Mouse (Mus musculus): ENCODE measurements around the gene Tspan2. TPM values are rescaled to one million over a fixed set of nuclear protein-coding genes. Genes with fewer than 3 reads are reported as not detected.

Gene Tspan2
- polyA plus RNA-seq, 1 experiment from 2014 or later: 2.1 TPM

GRCm38 (mm10) chr3:102752457-102752856 lies 18.1 kb downstream of the Tspan2 start:
- Histone ChIP-seq H3K9me3 (ENCODE audit: low read length) (no peaks in the 10 kb centered on the region), H3K27me3 (ENCODE audit: insufficient read depth, low read length) (no peaks in the 10 kb centered on the region), H3K4me1 (ENCODE audit: insufficient read depth) (no peaks in the 10 kb centered on the region), H3K4me3 (ENCODE audit: low read depth, low read length) (no peak overlapping the region), H3K9ac (replicated peaks) (no peak overlapping the region), H3K4me2 (ENCODE audit: low read depth, low read length) (no peak overlapping the region), H3K27ac (ENCODE audit: low read depth) (no peak overlapping the region), H3K36me3 (replicated peaks; ENCODE audit: insufficient read depth, low read length) (no peaks in the 10 kb centered on the region)
- no peak for ATAC-seq
- TF ChIP-seq EP300 (IDR thresholded peaks at IDR 0.05; ENCODE audit: low read depth): no peak
- TF ChIP-seq CTCF (IDR thresholded peaks at IDR 0.05; ENCODE audit: low read depth): no peak
- 79% methylated on average over 5 of the region's 5 CpGs for WGBS (ENCODE audit: insufficient replicate concordance)
- no peak for DNase-seq

GRCm38 (mm10) chr3:102755801-102756200 lies 21.5 kb downstream of the Tspan2 start:
- DNase-seq (no peak), ATAC-seq (0 out of 2 replicates have a peak, but pooled peaks have one; percentile 21)
- WGBS (ENCODE audit: insufficient replicate concordance): 0% methylated on average over 1 of the region's 1 CpGs
- Histone ChIP-seq H3K27me3 (ENCODE audit: insufficient read depth, low read length) (no peaks in the 10 kb centered on the region), H3K36me3 (replicated peaks; ENCODE audit: insufficient read depth, low read length) (no peaks in the 10 kb centered on the region), H3K4me2 (ENCODE audit: low read depth, low read length) (no peak overlapping the region), H3K4me3 (ENCODE audit: low read depth, low read length) (no peak overlapping the region), H3K9me3 (ENCODE audit: low read length) (no peaks in the 10 kb centered on the region), H3K27ac (ENCODE audit: low read depth) (no peak overlapping the region), H3K4me1 (ENCODE audit: insufficient read depth) (no peaks in the 10 kb centered on the region), H3K9ac (replicated peaks) (no peak overlapping the region)
- no peak for TF ChIP-seq CTCF (IDR thresholded peaks at IDR 0.05; ENCODE audit: low read depth)
- TF ChIP-seq EP300 (IDR thresholded peaks at IDR 0.05; ENCODE audit: low read depth): no peak

- no peak overlapping the region for H3K4me2 ChIP-seq (ENCODE audit: low read depth, low read length)
- WGBS (ENCODE audit: insufficient replicate concordance): 83% methylated on average over 6 of the region's 6 CpGs
- H3K4me3 ChIP-seq (ENCODE audit: low read depth, low read length): no peak overlapping the region
- H3K4me1 ChIP-seq (ENCODE audit: insufficient read depth): no peaks in the 10 kb centered on the region
- no peaks in the 10 kb centered on the region for H3K36me3 ChIP-seq (replicated peaks; ENCODE audit: insufficient read depth, low read length)
- TF ChIP-seq EP300 (IDR thresholded peaks at IDR 0.05; ENCODE audit: low read depth) (no peak), CTCF (IDR thresholded peaks at IDR 0.05; ENCODE audit: low read depth) (no peak)
- DNase-seq (no peak), ATAC-seq (no peak)
- no peaks in the 10 kb centered on the region for H3K9me3 ChIP-seq (ENCODE audit: low read length)
- no peaks in the 10 kb centered on the region for H3K27me3 ChIP-seq (ENCODE audit: insufficient read depth, low read length)
- no peak overlapping the region for H3K9ac ChIP-seq (replicated peaks)
- H3K27ac ChIP-seq (ENCODE audit: low read depth): no peak overlapping the region
Observed at GRCm38 (mm10) chr3:102757019-102757418, 22.7 kb downstream of the Tspan2 start.

- DNase-seq: no peak
- WGBS (ENCODE audit: insufficient replicate concordance): 49% methylated on average over 3 of the region's 3 CpGs
- no peak for ATAC-seq
- H3K9ac ChIP-seq (replicated peaks): no peak overlapping the region
- no peaks in the 10 kb centered on the region for H3K9me3 ChIP-seq (ENCODE audit: low read length)
- H3K4me1 ChIP-seq (ENCODE audit: insufficient read depth): no peaks in the 10 kb centered on the region
- no peak overlapping the region for H3K4me3 ChIP-seq (ENCODE audit: low read depth, low read length)
- H3K4me2 ChIP-seq (ENCODE audit: low read depth, low read length): no peak overlapping the region
- H3K27me3 ChIP-seq (ENCODE audit: insufficient read depth, low read length): no peaks in the 10 kb centered on the region
- no peak for TF ChIP-seq CTCF (IDR thresholded peaks at IDR 0.05; ENCODE audit: low read depth)
- no peak for TF ChIP-seq EP300 (IDR thresholded peaks at IDR 0.05; ENCODE audit: low read depth)
- H3K36me3 ChIP-seq (replicated peaks; ENCODE audit: insufficient read depth, low read length): no peaks in the 10 kb centered on the region
- no peak overlapping the region for H3K27ac ChIP-seq (ENCODE audit: low read depth)
Observed at GRCm38 (mm10) chr3:102760236-102760635, 25.9 kb downstream of the Tspan2 start.

GRCm38 (mm10) chr3:102762388-102762787 lies 28.1 kb downstream of the Tspan2 start:
- DNase-seq (no peak), ATAC-seq (no peak)
- Histone ChIP-seq H3K36me3 (replicated peaks; ENCODE audit: insufficient read depth, low read length) (no peaks in the 10 kb centered on the region), H3K4me3 (ENCODE audit: low read depth, low read length) (no peak overlapping the region), H3K9ac (replicated peaks) (no peak overlapping the region), H3K27ac (ENCODE audit: low read depth) (no peak overlapping the region), H3K27me3 (ENCODE audit: insufficient read depth, low read length) (no peaks in the 10 kb centered on the region), H3K4me2 (ENCODE audit: low read depth, low read length) (no peak overlapping the region), H3K4me1 (ENCODE audit: insufficient read depth) (no peaks in the 10 kb centered on the region), H3K9me3 (ENCODE audit: low read length) (no peaks in the 10 kb centered on the region)
- 59% methylated on average over 3 of the region's 3 CpGs for WGBS (ENCODE audit: insufficient replicate concordance)
- TF ChIP-seq EP300 (IDR thresholded peaks at IDR 0.05; ENCODE audit: low read depth) (no peak), CTCF (IDR thresholded peaks at IDR 0.05; ENCODE audit: low read depth) (no peak)

- Histone ChIP-seq H3K9me3 (ENCODE audit: low read length) (no peaks in the 10 kb centered on the region), H3K36me3 (replicated peaks; ENCODE audit: insufficient read depth, low read length) (no peaks in the 10 kb centered on the region), H3K27ac (ENCODE audit: low read depth) (no peak overlapping the region), H3K4me1 (ENCODE audit: insufficient read depth) (no peaks in the 10 kb centered on the region), H3K9ac (replicated peaks) (no peak overlapping the region), H3K4me3 (ENCODE audit: low read depth, low read length) (no peak overlapping the region), H3K4me2 (ENCODE audit: low read depth, low read length) (no peak overlapping the region), H3K27me3 (ENCODE audit: insufficient read depth, low read length) (no peaks in the 10 kb centered on the region)
- no peak for TF ChIP-seq EP300 (IDR thresholded peaks at IDR 0.05; ENCODE audit: low read depth)
- no peak for ATAC-seq
- WGBS (ENCODE audit: insufficient replicate concordance): 47% methylated on average over 10 of the region's 10 CpGs
- DNase-seq: no peak
Observed at GRCm38 (mm10) chr3:102763713-102764400, 29.5 kb downstream of the Tspan2 start.
